Mouse (Mus musculus): ENCODE results near the gene Fam20b.

Gene Fam20b

DNA sequence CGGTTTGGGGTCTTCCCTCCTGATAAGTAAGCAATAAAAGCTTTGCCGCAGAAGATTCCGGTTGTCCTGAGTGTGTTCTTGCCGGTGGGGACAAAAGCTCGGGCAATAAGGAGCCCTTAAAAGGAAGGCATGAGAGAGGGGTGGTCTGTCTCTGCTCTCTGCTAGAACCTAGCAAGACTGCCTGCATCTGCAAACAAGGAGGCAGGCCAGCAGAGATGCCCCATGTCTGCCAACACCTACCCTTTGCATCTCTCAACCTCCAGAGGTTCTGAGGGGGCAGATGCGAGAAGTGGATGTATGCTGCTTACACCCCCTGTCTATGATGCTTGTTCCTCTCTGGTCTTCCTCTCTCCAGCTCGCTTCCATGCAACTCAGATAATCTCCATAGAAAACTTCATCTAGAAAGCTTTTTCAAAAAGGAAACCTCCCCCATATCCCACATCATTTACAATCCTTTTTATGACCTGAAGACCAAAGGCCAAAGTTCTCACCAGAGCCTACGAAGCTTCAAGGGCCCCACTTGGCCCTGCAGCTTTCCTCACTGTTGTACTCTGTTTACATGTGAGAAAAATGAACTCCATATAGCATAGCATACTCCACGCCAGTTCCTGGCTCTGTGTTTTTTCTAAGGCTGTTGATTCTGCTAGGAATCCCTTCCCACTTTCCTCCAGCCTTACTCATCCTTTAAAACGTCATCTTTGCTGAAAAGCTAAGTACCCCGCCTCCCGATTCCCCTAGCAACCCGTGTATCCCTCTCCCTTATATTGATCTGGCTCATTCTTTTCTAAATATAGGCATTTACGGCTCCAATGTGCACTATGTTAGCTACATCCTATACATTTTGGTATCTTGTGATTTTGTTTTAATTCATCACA lies 8.6 kb upstream of the Fam20b start:
- peak; percentile 67 for ATAC-seq (ENCODE audit: low TSS enrichment)

DNA sequence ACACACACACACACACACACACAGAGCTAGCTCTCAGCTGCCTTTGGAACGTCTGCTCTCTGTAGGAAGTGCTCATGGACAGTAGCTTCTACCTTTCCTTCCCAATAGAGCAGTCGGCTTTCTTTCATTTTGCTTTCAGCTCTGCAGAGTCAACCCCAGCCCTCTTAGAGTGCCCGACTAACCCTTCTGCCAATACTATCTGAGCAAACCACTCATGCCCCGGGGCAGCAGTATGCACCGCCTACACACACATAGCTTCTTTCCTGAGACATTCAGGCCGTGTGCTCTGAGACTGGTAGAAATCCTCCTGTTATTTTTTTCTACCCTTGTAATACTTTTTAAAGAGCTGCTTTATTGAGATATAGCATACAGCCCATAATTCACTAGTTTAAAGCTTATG lies 3.2 kb upstream of the Fam20b start:
- ATAC-seq (ENCODE audit: low TSS enrichment), result no peak

DNA sequence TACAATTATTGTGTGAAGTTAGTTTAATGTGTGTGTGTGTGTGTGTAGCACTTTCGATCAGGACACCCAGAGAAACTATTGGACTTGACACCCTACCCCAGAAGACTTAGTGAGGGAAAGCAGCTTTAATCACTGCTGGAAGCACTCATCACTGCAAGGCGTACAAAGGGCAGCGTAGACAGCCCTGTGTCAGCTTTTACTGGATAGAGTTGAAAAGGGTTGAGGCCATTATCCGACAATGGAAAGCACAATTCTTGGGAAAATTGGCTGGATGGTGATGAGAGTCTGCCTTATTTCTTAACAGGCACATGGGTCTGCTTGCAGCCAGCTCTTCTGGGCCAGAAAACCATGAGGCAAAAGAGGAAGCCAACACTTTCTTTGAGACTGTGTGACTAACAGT lies 1.2 kb upstream of the Fam20b start:
- ATAC-seq (ENCODE audit: low TSS enrichment), result no peak

DNA sequence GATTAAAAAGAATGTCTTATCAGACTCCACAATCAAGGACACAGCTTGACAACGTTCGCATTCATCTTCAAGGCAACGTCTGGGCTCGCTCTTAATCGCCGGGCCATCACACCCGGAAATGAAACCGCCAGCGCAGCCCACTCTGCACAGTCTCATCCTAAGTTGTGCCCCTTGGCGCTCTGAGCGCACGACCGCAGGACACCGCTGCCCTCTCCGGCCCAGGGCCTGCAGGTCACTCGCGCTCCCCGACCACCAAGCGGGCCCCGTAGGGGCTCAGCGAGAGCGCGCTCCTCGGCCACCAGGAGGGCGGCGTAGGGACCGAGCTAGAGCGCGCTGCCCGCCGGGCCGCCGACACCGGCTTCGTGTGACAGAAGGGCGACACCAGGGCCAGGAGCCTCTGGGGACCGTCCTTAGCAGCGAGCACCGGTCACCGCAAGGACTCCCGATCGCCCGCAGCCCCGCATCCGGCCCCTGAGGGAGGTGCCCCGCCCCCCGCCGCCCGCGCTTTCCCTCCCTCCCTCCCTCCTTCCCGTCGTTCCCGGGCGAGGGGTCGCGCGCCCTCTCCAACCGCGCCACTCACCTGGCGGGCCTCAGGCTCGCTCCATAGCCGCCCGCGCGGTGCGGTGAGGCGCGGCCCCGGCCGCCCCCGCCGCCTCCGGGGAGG lies 468 bp downstream of the Fam20b start:
- ATAC-seq (ENCODE audit: low TSS enrichment), result peak; percentile 39

DNA sequence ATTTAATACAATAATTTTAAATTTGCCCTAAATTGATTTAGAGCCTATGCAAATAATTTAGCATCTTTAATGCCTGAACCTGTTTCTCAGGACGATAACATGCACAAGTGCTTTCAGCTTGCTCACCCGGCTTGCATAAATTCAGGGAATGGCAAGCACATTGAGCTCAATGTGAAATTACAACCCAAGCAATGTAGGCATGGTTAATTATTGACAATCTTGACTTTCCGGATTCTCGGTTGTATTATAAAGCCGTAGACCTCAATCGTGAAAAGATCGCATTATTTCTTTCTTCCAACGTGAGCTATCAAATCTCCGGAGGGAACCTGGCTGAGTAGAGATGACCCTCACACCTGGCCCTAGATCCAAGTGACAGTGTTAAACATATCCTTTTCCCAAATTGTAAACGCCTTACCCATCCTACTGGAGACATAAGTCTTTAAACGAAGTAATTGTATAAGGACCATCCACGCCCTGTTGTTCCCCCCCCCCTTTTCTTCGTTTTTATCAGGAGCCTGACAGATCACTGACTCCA lies 1.1 kb downstream of the Fam20b start:
- ATAC-seq (ENCODE audit: low TSS enrichment), result no peak; the same call in 1 of the 2 replicates

DNA sequence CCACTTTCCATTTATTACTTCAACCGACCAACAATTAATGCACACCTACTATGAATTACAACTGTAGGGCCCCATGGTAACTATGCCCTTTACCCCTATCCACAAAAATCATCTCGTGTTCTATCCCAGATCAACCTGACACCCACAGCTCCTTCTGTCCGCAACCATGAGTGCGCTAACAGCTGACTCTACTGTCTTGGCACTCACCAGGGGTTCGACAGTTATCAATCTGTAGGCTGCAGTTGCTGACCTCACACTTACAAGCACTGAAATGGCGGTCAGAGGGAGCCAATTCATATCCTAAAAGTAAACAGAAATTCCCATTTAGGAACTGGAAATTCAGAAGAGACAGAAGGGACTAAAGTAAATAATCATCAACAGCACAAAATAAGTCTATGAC lies 2.2 kb downstream of the Fam20b start:
- no peak for ATAC-seq (ENCODE audit: low TSS enrichment)

DNA sequence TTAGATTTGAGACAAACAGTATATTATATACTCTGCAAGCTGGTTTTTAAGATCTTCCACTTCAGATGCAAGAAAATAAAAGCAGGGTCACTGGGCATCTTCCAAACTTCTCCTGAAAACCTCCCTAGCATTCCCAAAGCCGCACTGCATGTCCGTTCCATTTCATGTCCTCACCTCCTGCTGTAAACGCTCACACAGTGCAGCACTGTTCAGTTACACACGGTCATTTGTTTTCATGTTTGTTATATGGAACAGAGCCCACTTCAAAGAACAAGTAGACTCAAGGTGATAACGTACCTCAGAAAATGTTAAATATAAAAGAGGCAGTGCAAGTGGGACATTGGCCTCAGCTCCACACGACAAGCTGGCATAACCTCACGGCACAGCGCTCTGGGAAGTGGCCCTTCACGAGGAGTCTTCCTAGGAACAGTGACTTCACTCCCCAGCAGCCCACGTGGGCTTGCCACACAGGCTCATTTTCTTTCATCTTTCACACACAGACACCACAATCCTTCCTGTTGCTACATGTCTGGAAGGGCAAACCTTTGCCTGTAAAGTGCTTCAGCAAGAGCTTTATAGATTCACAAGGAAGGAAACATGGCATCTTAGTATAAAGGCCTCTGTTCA lies 8.3 kb downstream of the Fam20b start:
- peak; percentile 62 for ATAC-seq (ENCODE audit: low TSS enrichment)

DNA sequence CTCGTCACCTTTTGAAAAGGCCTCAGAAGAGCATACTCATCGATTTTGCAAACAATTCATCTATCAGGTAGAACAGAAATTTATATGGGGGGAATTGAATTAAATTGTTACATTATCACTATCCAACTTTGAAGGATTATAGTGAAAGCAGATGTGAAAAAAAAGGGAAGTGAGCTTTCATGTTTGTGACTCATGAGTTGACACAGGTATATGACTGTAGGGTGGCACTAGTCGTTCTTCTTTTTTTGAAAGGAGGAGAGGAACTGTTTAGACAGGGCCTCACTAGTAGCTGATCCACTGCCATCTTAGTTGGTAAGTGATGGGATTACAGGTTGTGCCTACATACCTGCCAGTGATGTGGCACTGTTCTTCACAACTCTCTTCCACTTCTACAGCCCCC lies 10.2 kb downstream of the Fam20b start:
- no peak for ATAC-seq (ENCODE audit: low TSS enrichment)

DNA sequence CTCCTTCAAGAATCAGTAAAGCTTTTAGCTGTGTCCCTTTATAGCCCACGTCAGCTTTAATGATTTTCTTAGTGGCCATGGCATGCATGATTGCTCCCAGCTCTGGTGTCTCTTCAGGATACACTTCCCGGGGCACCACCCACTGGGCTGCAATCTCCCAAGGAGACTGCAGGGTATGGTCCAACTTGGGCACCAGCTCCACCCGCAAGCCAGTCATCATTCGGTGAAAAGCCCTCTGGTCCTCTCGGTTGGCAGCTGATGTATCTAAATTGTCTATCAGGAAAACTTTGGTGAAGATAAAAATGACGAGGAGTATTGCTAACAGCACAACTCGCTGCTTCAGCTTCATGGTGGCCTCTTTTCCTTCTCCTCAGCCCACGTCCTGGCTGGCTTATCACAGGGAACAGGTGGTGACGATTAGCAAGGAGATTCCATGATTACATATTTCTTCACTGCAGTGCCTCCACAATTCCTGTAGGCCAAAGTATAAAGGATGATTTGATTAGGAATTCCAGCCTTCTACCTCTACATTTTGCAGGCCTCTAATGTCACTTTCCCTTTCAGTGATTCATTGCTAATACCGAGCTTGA lies 13.1 kb downstream of the Fam20b start:
- ATAC-seq (ENCODE audit: low TSS enrichment), result peak; percentile 60

DNA sequence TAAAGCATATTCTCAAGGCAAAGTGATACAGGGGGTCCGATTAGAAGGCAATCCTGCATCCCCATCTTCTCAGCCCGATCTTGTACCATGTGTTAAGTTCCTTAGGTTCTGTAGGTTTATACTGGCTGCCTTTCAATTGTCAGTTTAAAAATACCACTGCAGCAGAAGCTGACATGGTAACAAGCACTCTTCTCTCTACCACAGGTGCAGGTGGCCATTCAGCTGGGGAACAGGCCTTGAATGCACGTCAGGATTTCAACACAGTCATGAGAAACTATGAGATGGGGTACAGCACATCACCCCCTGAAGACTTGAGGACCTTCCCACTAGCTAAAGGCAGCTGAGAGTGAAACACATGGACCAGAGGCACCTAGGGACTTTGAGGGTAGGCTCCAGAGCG lies 15.4 kb downstream of the Fam20b start:
- peak; percentile 60; the same call in 1 of the 2 replicates for ATAC-seq (ENCODE audit: low TSS enrichment)

DNA sequence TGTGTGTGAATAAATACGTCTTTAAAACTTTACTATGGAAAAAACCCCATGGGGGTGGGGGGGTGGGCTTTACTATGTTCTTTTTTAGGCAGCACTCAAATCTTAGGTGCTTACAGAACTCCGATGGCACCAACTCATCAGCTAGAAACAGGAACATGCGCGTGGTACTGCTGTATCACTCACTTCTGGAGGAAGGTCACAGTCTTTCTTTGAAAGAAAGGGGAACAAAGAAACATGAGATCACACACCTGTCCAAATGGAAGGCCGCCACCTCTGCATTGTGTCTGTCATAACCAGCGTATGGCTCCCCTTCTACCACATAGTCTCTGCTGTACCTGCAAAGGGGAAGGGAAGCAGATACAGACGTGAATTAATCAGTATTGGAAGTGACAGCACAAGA lies 16.7 kb downstream of the Fam20b start:
- no peak for ATAC-seq (ENCODE audit: low TSS enrichment)

DNA sequence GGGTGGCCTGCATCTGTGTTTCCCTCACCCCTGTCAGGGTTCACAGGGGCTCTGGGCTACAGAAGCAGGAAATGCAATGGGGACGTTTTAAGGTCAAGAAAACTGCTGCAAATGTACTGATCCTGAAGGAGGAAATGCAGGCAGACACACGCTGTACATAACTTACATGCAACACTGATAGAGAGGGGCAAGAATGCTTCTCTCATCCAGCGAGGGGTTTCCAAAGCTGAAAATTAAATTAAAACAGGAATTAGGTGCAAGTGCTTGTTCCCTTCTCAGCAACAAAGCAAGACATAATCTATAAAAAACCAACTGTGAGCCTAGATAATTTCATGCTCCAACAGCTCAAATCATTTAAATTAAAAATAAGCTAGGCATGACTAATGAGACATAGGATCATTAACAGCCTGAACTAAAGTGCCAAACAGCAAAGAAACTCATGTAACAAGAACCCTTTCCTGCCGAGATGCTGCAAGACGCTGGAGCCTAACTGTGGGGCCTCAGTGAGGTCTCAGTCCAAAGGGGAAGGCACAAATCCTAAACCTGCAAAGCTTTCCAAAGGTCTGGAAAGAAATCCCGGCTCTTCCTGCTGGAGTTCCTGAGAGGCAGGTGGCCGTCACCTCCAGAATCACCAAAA lies 32.7 kb downstream of the Fam20b start:
- no peak for ATAC-seq (ENCODE audit: low TSS enrichment)

DNA sequence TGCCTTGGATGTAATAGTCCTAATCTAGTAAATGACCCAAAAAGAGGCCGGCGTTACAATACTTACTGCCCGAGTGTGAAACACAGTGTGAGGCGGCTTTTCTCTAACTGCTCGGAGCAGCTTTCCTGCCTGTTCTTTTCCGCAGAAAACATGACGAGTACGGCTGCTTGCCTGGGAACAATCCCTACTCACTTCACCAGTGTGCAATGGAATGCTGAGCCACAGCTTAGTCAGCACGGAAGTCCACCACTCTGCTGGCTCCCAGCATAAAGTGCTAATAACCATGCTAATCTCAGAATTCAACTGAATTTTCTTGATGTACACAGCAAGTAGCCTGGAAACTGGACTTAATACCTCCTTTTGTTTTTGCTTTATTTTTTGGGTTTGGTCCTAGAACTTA lies 39.3 kb downstream of the Fam20b start:
- no peak for ATAC-seq (ENCODE audit: low TSS enrichment)

DNA sequence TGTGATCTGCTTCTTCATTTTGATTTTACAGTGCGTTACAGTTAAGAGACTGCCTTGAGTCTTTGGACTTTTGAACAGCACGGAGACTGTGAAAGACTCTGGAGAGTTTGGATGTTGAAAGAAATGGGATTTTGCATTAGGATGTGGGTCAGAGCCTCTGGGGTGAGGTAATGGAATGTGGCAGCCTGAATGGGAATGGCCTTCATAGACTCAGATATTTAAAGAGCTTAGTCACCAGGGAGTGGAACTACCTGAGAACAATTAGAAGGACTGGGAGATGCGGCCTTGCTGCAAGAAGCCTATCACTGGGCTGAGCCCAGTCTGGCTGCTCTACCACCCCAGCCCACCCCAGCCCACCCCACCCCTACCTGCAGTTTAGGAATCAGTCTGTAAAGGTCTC lies 41.7 kb downstream of the Fam20b start:
- ATAC-seq (ENCODE audit: low TSS enrichment), result no peak

DNA sequence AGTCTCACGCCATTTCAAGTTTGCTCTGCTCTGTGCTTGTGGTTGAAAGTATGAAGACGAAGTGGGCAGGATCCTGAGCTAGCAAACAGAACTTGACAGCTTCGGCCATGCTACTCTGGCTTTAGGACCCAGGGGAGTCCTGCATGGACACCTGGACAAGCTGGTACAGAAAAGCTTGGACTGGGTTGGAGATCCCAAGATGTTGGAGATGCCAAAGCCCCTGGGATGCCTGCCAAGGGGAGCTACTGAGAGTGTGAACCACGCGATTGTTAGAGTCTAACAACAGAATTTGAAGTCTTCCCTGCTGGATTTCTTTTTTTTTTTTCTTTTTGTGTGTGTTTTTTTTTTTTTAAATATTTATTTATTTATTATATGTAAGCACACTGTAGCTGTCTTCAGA lies 42.3 kb downstream of the Fam20b start:
- no peak for ATAC-seq (ENCODE audit: low TSS enrichment)

DNA sequence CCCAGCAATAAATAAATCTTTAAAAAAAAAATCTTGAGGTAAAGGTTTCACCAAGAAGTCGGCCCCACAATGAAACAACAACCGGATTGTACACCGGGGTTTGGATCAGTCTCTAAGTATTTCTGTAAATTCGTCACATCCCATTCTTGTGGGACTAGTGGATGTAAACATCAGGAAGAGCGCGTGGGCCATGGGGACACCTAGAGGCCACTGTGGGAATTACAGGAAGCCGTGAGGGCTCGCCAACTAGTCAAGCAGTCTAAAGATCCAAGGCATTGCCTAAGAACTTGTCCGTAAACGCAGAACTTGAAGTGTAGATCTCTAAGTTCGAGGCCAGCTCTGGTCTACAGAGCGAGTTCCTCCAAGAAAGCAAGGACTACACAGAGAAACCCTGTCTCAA lies 42.7 kb downstream of the Fam20b start:
- ATAC-seq (ENCODE audit: low TSS enrichment), result no peak

DNA sequence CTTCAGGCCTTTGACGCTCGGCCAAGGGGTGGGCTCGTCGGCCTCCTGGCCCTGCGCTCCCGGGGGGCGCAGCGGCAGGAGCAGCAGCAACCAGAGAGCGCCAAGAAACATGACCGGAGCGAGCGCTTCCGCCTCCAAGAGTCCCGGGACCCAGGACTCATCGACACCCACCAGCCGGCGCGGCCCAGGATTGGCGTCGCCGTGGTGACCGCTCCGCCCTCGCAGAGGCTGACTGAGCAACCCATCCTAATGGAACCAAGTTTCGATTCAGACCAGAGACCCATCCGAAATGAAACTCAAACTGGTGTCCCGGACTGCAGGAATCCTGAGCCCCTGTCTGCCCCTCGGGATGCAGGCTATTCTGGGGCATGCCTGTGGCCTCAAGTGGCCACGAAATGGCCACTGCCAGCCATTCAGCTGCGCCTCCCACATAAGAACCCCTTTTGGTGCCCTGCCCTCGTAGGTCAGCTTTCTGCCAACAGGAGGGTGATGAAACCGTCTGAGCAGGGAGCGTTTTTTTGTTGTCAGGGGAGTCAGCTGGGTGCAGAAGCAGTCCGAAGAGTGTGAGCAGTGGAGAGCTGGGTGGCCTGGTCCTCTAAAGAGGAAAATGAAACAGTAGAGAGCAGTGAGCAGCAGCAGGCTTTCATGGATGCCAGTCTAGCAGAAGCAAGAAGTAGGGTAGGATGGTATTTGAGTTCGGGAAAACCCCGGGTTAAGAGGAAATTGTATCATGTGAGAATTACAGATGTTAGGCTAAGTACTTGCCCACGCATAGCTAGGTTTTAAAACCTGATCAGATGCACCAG lies 44.5 kb downstream of the Fam20b start, which contains the start of gene Tor3a:
Tor3a (minus strand) TSS at position 162 of the 806 bp plus-strand sequence.
- peak; percentile 39; the same call in 1 of the 2 replicates for ATAC-seq (ENCODE audit: low TSS enrichment)

DNA sequence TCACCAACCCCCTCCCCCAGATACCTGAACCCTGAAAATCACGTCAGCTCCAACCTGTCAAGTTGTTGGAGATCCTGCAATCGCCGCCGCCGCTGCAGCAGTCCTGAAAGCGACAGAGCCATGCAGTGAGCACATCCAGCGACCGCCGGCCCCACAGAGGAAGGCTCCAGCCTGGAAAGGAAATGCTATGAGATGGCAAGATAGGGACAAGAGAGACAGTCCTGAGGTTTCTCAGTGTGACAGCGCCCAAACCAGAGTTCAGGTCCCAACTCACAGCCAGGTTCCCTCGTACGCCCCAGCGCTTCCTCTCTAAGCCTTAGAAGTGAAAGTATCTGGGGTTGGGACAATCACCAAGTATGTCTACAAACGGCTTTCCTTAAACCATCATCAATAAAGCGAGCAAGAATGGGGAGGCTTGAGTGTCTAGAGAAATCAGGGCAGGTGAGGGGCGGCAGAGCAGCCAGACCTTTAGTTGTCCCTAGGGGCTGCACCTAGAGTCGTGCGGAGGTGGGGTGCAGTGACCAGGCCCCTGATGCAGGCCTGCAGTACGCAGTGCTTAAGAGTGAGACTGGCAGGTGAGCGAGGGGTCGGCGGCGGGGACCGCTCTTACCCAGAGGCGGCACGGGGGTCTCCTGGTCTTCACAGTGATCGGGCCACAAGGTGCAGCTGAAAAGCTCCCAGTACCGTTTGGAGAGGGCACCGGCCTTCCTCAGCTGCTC lies 45.3 kb downstream of the Fam20b start:
- peak; percentile 17 for ATAC-seq (ENCODE audit: low TSS enrichment)

DNA sequence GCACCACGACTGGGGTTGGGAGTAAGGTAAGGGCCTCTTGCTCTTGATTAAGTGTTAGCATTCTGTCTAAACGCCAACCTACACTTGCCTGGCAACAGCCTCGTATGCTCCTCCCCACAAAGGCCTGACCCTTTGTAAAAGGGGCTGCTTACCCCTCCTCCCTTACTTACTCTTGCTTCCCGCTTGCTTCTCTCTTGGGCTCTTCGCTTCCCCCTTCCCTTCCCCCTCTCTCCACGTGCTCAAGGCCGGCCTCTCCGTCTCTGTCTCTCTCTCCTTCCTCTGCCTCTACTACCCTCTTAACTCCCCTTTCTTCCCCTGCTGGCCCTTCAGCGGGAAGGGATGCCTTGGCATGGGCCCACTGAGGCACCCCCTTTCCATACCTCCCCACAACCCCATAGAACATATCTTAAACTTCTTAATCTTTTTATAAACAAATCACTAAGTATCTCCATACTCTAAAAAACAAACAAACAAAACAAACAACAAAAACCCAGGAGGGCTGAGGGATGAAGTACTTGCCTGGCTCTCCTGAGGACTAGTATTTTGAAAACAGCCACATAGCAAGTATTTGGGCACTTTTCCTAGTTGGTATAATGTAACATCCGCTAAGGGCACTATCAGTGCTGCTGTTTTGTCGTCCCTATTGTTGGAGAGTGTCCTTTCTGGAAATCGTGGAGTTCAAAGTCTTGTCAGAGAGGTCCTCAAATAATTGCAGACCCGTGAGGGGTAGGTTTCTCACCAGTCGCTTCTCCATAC lies 46.0 kb downstream of the Fam20b start:
- no peak for ATAC-seq (ENCODE audit: low TSS enrichment)

Data from frontal cortex, adult (tissue).